Mouse (Mus musculus) liver, adult 2 months (tissue): Measurements from ENCODE around the gene Pgbd5. TPM values are rescaled to one million over a fixed set of nuclear protein-coding genes. Genes with fewer than 3 reads are reported as not detected.

Experiments
- DNase-seq: peaks from one replicate; pipeline ENCODE4 v3.0.0-alpha.2; 2011; ENCODE audit warnings: low read depth, low spot score; ENCODE audit errors: extremely low read depth
- H3K27ac ChIP-seq: fragments of 200-500 bp; replicated peaks from 2 replicates; pipeline ENCODE4 v1.5.1; 2012; ENCODE audit warnings: low read depth, mild to moderate bottlenecking, control low read depth, inconsistent platforms, low read length; ENCODE audit not compliant: insufficient read depth
- H3K27me3 ChIP-seq: fragments of 200-500 bp; 2 replicates; pipeline ENCODE4 v1.6.1; 2012; ENCODE audit warnings: mild to moderate bottlenecking, moderate library complexity, low read length, inconsistent platforms; ENCODE audit not compliant: control insufficient read depth, insufficient read depth
- H3K36me3 ChIP-seq: fragments of 200-500 bp; 2 replicates; pipeline ENCODE4 v1.6.1; 2012; ENCODE audit warnings: low read length, inconsistent platforms; ENCODE audit not compliant: control insufficient read depth, insufficient read depth
- H3K4me1 ChIP-seq: fragments of 200-500 bp; 2 replicates; pipeline ENCODE4 v1.6.1; 2011; ENCODE audit warnings: low read length; ENCODE audit not compliant: control insufficient read depth, insufficient read depth
- H3K4me3 ChIP-seq: fragments of 200-500 bp; 2 replicates; pipeline ENCODE4 v1.5.1; 2011; ENCODE audit warnings: low read depth, mild to moderate bottlenecking, control low read depth, low read length, moderate library complexity; ENCODE audit not compliant: insufficient read depth
- H3K79me2 ChIP-seq: fragments of 200-500 bp; 2 replicates; pipeline ENCODE4 v1.6.1; 2012; ENCODE audit warnings: inconsistent platforms, mild to moderate bottlenecking, low read length, moderate library complexity; ENCODE audit not compliant: control insufficient read depth, insufficient read depth
- H3K9ac ChIP-seq: fragments of 200-500 bp; 2 replicates; pipeline ENCODE4 v1.6.1; 2012; ENCODE audit warnings: low read depth, mild to moderate bottlenecking, control low read depth, inconsistent platforms, low read length
- CTCF ChIP-seq: fragments of 200-500 bp; IDR thresholded peaks from 2 replicates; pipeline ENCODE4 v1.5.1; 2011; ENCODE audit warnings: low read depth, low read length, control low read depth
- POLR2A ChIP-seq: fragments of 200-500 bp; IDR thresholded peaks from 2 replicates; pipeline ENCODE4 v1.6.1; 2011; ENCODE audit warnings: low read length, control low read depth; ENCODE audit not compliant: insufficient read depth; ENCODE audit errors: extremely low read depth
- WGBS: fragments of 180-500 bp; shearing (Covaris S2); methylation state at CpG from one replicate; pipeline ENCODE4 v1.1.7; 2018; 5-methylcytosine and 5-hydroxymethylcytosine counted together
- polyA plus RNA-seq: library from polyadenylated mRNA; depleted of rRNA; stranded (reverse); fragments of >200 nt; gene quantifications from 2 replicates; pipeline ENCODE4 v1.2.3, GENCODE M21; 2012
- total RNA-seq: library from RNA; depleted of rRNA; stranded (reverse); fragments of >200 nt; gene quantifications from 2 replicates; pipeline ENCODE4 v1.2.3, GENCODE M21; 2014

Pgbd5 gene
- total and polyA plus RNA-seq, 2 experiments: not detected

DNA sequence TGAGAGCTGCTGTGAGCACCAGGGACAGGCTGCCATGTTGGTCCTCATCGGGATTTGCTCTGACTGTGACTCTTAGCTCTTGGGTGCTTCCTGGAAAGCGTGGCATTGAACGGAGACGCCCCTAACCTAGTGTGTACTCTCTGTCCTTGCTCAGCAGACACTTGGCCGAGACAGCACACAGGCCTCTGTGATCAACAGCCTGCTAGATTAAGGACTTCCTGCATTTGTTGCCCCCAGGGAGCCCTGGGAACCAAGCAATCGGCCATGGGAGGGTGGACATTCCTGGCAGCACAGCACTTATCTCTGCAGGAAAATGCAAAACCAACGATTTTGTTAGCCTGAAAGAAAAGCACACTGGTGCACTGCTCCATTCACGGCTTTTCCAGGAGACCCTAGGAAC lies 18.0 kb downstream of the Pgbd5 start:
- Histone ChIP-seq H3K79me2 (no peaks in the 10 kb centered on the region), H3K4me1 (no peaks in the 10 kb centered on the region), H3K4me3 (no peak overlapping the region), H3K36me3 (no peaks in the 10 kb centered on the region), H3K9ac (no peak overlapping the region), H3K27me3 (no peaks in the 10 kb centered on the region; the same call in 1 of the 2 replicates), H3K27ac (no peak overlapping the region)
- 57% methylated on average over 8 of the region's 8 CpGs for WGBS
- no peak for DNase-seq
- TF ChIP-seq CTCF: no peak
- no peak for TF ChIP-seq POLR2A

DNA sequence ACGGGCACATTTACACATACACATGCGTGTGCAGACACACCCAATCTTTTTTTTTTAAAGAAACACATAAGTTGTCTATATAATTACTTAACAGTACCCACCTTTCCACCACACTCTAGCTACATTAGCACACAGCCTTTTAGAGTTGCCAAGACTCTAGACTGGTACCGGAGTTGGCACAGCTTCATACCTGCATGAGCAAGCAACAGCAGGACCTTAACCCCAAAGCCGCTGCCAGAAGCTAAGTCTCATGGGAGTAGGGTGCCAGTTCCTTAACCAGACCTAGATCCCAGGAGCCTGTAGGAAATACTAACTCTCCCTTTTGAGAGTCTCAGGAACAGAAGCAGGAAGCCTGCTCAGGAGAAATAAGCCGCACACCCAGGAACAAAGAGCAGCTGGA lies 20.5 kb downstream of the Pgbd5 start:
- 69% methylated on average over 5 of the region's 5 CpGs for WGBS
- Histone ChIP-seq H3K79me2 (no peaks in the 10 kb centered on the region), H3K27ac (no peak overlapping the region), H3K4me3 (no peak overlapping the region), H3K36me3 (no peaks in the 10 kb centered on the region), H3K9ac (no peak overlapping the region), H3K27me3 (no peaks in the 10 kb centered on the region; the same call in 1 of the 2 replicates), H3K4me1 (no peaks in the 10 kb centered on the region)
- peak; percentile 83 for DNase-seq
- TF ChIP-seq CTCF: no peak

DNA sequence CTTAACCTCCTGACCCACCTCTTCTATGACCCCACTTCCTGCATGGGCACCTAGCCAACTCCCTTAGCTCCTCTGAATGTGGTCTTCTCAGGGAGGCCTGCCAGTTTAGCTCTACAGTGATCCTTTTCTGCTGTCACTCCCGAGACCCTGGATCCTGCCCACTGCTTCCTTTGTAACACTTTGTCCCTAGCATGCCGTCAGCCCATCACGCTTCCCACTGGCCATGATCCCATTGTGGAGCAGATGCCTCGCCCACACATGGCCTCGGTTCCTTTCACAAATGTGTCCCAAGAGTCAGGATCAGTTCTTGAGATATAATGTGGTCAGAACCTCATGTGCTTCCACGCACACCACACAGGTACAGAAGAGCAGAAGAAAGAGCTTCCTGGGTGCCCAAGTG lies 21.3 kb downstream of the Pgbd5 start:
- Histone ChIP-seq H3K9ac (no peak overlapping the region), H3K4me3 (no peak overlapping the region), H3K27ac (no peak overlapping the region), H3K4me1 (no peaks in the 10 kb centered on the region), H3K27me3 (no peaks in the 10 kb centered on the region; the same call in 1 of the 2 replicates), H3K79me2 (no peaks in the 10 kb centered on the region), H3K36me3 (no peaks in the 10 kb centered on the region)
- DNase-seq: no peak
- TF ChIP-seq CTCF: no peak
- no peak for TF ChIP-seq POLR2A
- WGBS: 75% methylated on average over 6 of the region's 6 CpGs

DNA sequence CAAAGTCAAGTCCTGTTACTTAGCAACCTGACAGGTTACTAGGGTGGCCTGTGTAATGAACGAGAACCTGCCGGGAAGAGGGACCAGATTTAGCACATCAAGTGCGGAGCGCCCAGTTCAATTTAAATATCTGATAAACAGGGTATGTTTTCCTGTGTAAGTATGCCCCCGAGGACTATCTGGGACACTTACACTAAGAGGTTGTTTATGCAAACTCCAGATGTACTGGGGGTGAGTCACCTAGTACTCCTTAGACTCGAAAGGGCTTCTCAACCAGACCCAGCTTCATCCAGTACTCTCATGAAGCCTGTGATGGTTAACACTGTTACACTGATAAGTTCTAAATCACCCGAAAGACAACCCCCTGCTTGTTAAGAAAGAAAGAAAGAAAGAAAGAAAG lies 22.8 kb downstream of the Pgbd5 start:
- no peaks in the 10 kb centered on the region for H3K27me3 ChIP-seq
- no peak overlapping the region for H3K9ac ChIP-seq
- no peak for DNase-seq
- H3K36me3 ChIP-seq: no peaks in the 10 kb centered on the region
- H3K4me1 ChIP-seq: no peaks in the 10 kb centered on the region
- WGBS: 67% methylated on average over 7 of the region's 7 CpGs
- H3K4me3 ChIP-seq: no peak overlapping the region
- no peak for TF ChIP-seq POLR2A
- TF ChIP-seq CTCF: no peak
- H3K27ac ChIP-seq: no peak overlapping the region
- no peaks in the 10 kb centered on the region for H3K79me2 ChIP-seq

DNA sequence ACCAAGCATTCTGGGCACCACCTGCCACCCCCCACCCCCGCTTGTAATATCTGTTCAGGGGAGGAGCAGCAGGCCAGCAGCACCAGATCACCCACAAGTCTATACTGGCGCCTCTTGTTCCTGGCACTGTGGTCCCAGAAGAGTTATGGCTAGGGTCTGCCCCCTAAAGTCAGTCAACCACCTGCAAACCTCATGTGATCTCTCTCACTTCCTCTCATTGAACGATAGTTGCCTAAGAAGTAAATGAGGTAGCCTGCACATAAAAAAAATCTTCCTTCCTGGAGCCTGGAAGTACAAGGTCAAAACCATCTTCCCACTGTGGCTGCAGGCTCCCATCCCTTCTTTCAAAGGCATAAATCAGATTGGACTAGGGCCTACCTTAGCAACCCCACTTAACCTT lies 23.7 kb downstream of the Pgbd5 start:
- Histone ChIP-seq H3K27me3 (no peaks in the 10 kb centered on the region), H3K36me3 (no peaks in the 10 kb centered on the region), H3K4me1 (no peaks in the 10 kb centered on the region), H3K27ac (no peak overlapping the region), H3K79me2 (no peaks in the 10 kb centered on the region), H3K4me3 (no peak overlapping the region), H3K9ac (no peak overlapping the region)
- TF ChIP-seq CTCF (no peak), POLR2A (no peak)
- no peak for DNase-seq
- WGBS: 75% methylated on average over 3 of the region's 3 CpGs

DNA sequence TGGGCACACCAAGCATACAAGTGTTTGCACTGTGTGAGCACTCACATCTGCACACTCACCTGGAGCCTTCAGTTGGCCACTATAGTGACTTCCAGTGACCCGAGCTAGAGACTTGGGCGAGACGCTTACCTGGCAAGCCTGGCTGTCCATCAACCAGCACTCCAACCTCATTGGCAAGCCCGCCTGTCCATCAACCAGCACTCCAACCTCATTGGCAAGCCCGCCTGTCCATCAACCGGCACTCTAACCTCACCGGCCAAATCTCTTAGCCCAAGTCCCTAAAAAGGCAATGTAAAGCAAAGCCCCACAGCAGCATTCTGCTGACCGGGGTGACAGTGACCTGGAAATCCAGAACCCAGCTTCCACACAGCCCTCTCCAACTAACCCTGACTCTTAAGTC lies 24.5 kb downstream of the Pgbd5 start:
- 83% methylated on average over 8 of the region's 8 CpGs for WGBS
- TF ChIP-seq POLR2A (no peak), CTCF (no peak)
- DNase-seq: no peak

More for the DNA sequence above, 24.5 kb downstream of the Pgbd5 start:
- H3K27me3 ChIP-seq: no peaks in the 10 kb centered on the region
- no peak overlapping the region for H3K4me3 ChIP-seq
- no peaks in the 10 kb centered on the region for H3K4me1 ChIP-seq
- no peak overlapping the region for H3K27ac ChIP-seq
- H3K79me2 ChIP-seq: no peaks in the 10 kb centered on the region
- H3K36me3 ChIP-seq: no peaks in the 10 kb centered on the region
- H3K9ac ChIP-seq: no peak overlapping the region
